1 mouse cellular context compared by ENCODE assay signal in the genomic region with DNA sequence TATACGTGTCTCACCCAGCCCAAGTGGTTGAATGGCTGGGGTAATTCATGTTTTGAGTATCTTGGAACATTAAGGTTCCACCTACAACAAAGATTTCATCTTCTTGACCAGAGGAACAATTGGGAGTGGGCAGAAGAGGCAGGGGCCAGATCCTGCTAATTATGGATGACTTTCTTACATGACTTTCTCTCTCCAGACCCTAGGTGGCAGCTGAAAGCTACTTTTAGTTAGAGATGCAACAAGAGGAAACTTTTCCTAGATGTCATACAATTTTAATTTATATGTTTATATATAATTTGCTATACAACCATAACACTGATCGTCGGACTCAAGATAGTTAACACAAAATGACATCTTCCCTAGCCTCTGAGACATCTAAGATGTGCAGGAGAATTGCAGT.
TF ChIP-seq lines count a peak whose summit lies in the region.

No protein-coding gene starts in this region.

TF ChIP-seq in CH12.LX, 34 proteins besides CTCF, POLR2A, EP300 and RAD21 (continued from another document):
- TF ChIP-seq KAT2A (IDR thresholded peaks at IDR 0.05; ENCODE audit: insufficient replicate concordance, low read length) (no peak), CHD2 (IDR thresholded peaks at IDR 0.05; ENCODE audit: low read length) (no peak), UBTF (IDR thresholded peaks at IDR 0.05; ENCODE audit: low read depth, low read length) (no peak)
